Mouse (Mus musculus): Measurements from ENCODE around the gene Cdv3. TPM values are rescaled to one million over a fixed set of nuclear protein-coding genes. Genes with fewer than 3 reads are reported as not detected.

Cdv3 gene
- polyA plus RNA-seq, 1 experiment from 2014 or later, result 144 TPM

GRCm38 (mm10) chr9:103389261-103389660 lies 23.6 kb upstream of the Cdv3 start:
- ATAC-seq (ENCODE audit: low FRiP score) (no peak), DNase-seq (ENCODE audit: low spot score, missing footprints) (peak; percentile 60)
- H3K9ac ChIP-seq (ENCODE audit: low read length), result no peak overlapping the region
- H3K27me3 ChIP-seq (ENCODE audit: control insufficient read depth, insufficient read depth, low read length), result no peaks in the 10 kb centered on the region
- no peak overlapping the region for H3K4me2 ChIP-seq
- WGBS, result 94% methylated on average over 6 of the region's 6 CpGs
- H3K9me3 ChIP-seq (ENCODE audit: control insufficient read depth, low read length), result no peaks in the 10 kb centered on the region
- no peaks in the 10 kb centered on the region for H3K36me3 ChIP-seq (ENCODE audit: control insufficient read depth, insufficient read depth, low read length)
- no peak overlapping the region for H3K4me3 ChIP-seq (ENCODE audit: low read depth, low read length)
- no peak overlapping the region for H3K27ac ChIP-seq (ENCODE audit: low read depth, low read length)
- H3K4me1 ChIP-seq (ENCODE audit: control insufficient read depth, insufficient read depth, low read length), result peaks cover 3% of the 10 kb centered on the region

DNA sequence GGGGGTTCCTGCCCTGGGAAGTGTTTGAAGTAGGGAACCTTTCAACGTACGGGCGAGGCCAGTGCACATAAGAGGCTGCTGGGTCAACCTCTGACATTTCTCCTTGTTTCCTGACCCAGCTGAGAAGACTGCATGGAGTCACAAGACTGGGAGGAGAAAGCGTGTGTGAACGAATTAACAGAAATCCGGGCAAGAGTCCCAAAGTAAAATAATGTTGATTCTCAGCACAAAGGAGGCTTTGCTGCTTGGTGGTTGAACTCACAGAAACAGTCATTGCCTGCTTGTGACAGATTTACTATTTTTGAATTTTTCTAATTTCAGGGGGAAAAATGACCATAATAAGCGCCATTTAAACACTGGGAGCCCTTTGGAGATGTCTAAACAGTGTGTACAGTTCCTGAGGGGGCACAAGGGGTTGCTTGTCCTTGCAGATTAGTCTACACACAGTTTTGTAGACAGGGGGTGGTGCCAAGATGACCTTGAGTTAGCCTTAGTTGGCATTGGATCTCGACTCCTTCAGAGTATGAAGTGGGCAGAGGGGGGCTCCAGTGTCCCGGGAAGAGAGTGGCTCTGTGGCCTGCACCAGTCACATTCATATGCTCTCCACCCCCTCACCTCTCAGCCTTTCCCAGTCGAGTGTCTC lies 21.5 kb upstream of the Cdv3 start:
- no peak overlapping the region for H3K27ac ChIP-seq (ENCODE audit: low read depth, low read length)
- no peak for ATAC-seq (ENCODE audit: low FRiP score)

DNA sequence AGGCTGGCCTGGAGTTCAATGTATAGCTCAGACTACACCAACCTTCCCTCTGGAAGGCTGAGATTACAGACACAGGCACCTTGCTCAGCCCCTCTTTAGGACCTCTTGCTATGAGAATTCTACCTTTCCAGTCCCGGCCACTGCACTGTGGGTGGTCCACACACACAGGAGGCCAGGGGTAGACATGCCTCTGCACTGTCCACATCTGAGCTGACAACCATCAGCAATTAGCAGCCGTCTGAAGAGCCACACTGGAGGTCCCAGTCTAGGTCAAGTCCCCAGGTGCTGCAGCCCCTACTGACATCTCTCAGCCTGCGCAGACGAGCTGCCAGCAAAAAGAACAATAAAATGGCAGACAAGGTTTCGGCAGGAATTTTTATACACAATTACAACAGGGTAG lies 20.9 kb upstream of the Cdv3 start:
- 66% methylated on average over 5 of the region's 5 CpGs for WGBS
- ATAC-seq (ENCODE audit: low FRiP score) (no peak), DNase-seq (ENCODE audit: low spot score, missing footprints) (peak; percentile 73)
- Histone ChIP-seq H3K4me2 (no peak overlapping the region), H3K9me3 (ENCODE audit: control insufficient read depth, low read length) (no peaks in the 10 kb centered on the region), H3K27ac (ENCODE audit: low read depth, low read length) (no peak overlapping the region), H3K9ac (ENCODE audit: low read length) (no peak overlapping the region), H3K36me3 (ENCODE audit: control insufficient read depth, insufficient read depth, low read length) (no peaks in the 10 kb centered on the region), H3K27me3 (ENCODE audit: control insufficient read depth, insufficient read depth, low read length) (no peaks in the 10 kb centered on the region), H3K4me3 (ENCODE audit: low read depth, low read length) (no peak overlapping the region), H3K4me1 (ENCODE audit: control insufficient read depth, insufficient read depth, low read length) (peaks cover 3% of the 10 kb centered on the region)

More for the DNA sequence above, 21.5 kb upstream of the Cdv3 start:
- H3K4me2 ChIP-seq, result no peak overlapping the region
- no peak overlapping the region for H3K9ac ChIP-seq (ENCODE audit: low read length)
- H3K4me1 ChIP-seq (ENCODE audit: control insufficient read depth, insufficient read depth, low read length), result peaks cover 3% of the 10 kb centered on the region
- H3K36me3 ChIP-seq (ENCODE audit: control insufficient read depth, insufficient read depth, low read length), result no peaks in the 10 kb centered on the region
- whole genome bisulfite sequencing, result 77% methylated on average over 10 of the region's 10 CpGs
- no peak for DNase-seq (ENCODE audit: low spot score, missing footprints)
- H3K4me3 ChIP-seq (ENCODE audit: low read depth, low read length), result no peak overlapping the region
- no peaks in the 10 kb centered on the region for H3K9me3 ChIP-seq (ENCODE audit: control insufficient read depth, low read length)
- no peaks in the 10 kb centered on the region for H3K27me3 ChIP-seq (ENCODE audit: control insufficient read depth, insufficient read depth, low read length)

DNA sequence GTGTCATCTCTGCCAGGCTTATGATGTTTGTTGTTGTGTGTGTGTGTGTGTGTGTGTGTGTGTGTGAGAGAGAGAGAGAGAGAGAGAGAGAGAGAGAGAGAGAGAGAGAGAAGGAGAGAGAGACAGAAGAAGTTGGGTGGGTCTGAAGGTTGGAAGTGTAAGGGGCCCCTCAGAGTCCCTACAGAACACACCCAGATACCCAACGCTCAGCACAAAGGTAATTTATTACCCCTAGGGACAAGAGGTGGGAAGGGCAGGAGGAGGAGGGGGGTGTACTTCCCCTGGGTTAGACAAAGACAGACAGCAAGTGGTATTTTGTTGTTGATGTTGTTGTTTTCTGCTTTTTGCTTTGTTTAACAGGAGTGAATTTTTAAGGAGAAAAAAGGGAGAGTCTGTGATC lies 20.0 kb upstream of the Cdv3 start:
- ATAC-seq (ENCODE audit: low FRiP score) (no peak), DNase-seq (ENCODE audit: low spot score, missing footprints) (peak; percentile 49)
- Histone ChIP-seq H3K27ac (ENCODE audit: low read depth, low read length) (no peak overlapping the region), H3K9ac (ENCODE audit: low read length) (no peak overlapping the region), H3K4me2 (no peak overlapping the region), H3K4me3 (ENCODE audit: low read depth, low read length) (no peak overlapping the region), H3K27me3 (ENCODE audit: control insufficient read depth, insufficient read depth, low read length) (no peaks in the 10 kb centered on the region), H3K9me3 (ENCODE audit: control insufficient read depth, low read length) (no peaks in the 10 kb centered on the region), H3K36me3 (ENCODE audit: control insufficient read depth, insufficient read depth, low read length) (no peaks in the 10 kb centered on the region), H3K4me1 (ENCODE audit: control insufficient read depth, insufficient read depth, low read length) (peaks cover 3% of the 10 kb centered on the region)
- WGBS, result 50% methylated on average over 1 of the region's 1 CpGs

GRCm38 (mm10) chr9:103384141-103384796 lies 18.6 kb upstream of the Cdv3 start:
- Histone ChIP-seq H3K27me3 (ENCODE audit: control insufficient read depth, insufficient read depth, low read length) (no peaks in the 10 kb centered on the region), H3K27ac (ENCODE audit: low read depth, low read length) (no peak overlapping the region), H3K4me3 (ENCODE audit: low read depth, low read length) (no peak overlapping the region), H3K4me2 (no peak overlapping the region), H3K4me1 (ENCODE audit: control insufficient read depth, insufficient read depth, low read length) (peaks cover 3% of the 10 kb centered on the region), H3K9ac (ENCODE audit: low read length) (no peak overlapping the region), H3K36me3 (ENCODE audit: control insufficient read depth, insufficient read depth, low read length) (no peaks in the 10 kb centered on the region), H3K9me3 (ENCODE audit: control insufficient read depth, low read length) (no peaks in the 10 kb centered on the region)
- WGBS, result 77% methylated on average over 4 of the region's 4 CpGs
- peak; percentile 41 for DNase-seq (ENCODE audit: low spot score, missing footprints)
- ATAC-seq (ENCODE audit: low FRiP score), result no peak

GRCm38 (mm10) chr9:103383576-103383975 lies 17.9 kb upstream of the Cdv3 start:
- no peak overlapping the region for H3K4me3 ChIP-seq (ENCODE audit: low read depth, low read length)
- no peak overlapping the region for H3K9ac ChIP-seq (ENCODE audit: low read length)
- no peaks in the 10 kb centered on the region for H3K9me3 ChIP-seq (ENCODE audit: control insufficient read depth, low read length)
- peak; percentile 2 for DNase-seq (ENCODE audit: low spot score, missing footprints)
- H3K4me1 ChIP-seq (ENCODE audit: control insufficient read depth, insufficient read depth, low read length), result peaks cover 3% of the 10 kb centered on the region
- no peak overlapping the region for H3K27ac ChIP-seq (ENCODE audit: low read depth, low read length)
- H3K27me3 ChIP-seq (ENCODE audit: control insufficient read depth, insufficient read depth, low read length), result no peaks in the 10 kb centered on the region
- H3K36me3 ChIP-seq (ENCODE audit: control insufficient read depth, insufficient read depth, low read length), result no peaks in the 10 kb centered on the region
- ATAC-seq (ENCODE audit: low FRiP score), result no peak
- WGBS, result 90% methylated on average over 1 of the region's 1 CpGs
- no peak overlapping the region for H3K4me2 ChIP-seq

GRCm38 (mm10) chr9:103382989-103383388 lies 17.3 kb upstream of the Cdv3 start:
- Histone ChIP-seq H3K4me2 (no peak overlapping the region), H3K9me3 (ENCODE audit: control insufficient read depth, low read length) (no peaks in the 10 kb centered on the region), H3K27ac (ENCODE audit: low read depth, low read length) (no peak overlapping the region), H3K36me3 (ENCODE audit: control insufficient read depth, insufficient read depth, low read length) (no peaks in the 10 kb centered on the region), H3K27me3 (ENCODE audit: control insufficient read depth, insufficient read depth, low read length) (no peaks in the 10 kb centered on the region), H3K4me1 (ENCODE audit: control insufficient read depth, insufficient read depth, low read length) (peaks cover 3% of the 10 kb centered on the region), H3K4me3 (ENCODE audit: low read depth, low read length) (no peak overlapping the region), H3K9ac (ENCODE audit: low read length) (no peak overlapping the region)
- 75% methylated on average over 6 of the region's 6 CpGs for WGBS
- DNase-seq (ENCODE audit: low spot score, missing footprints), result peak; percentile 44
- ATAC-seq (ENCODE audit: low FRiP score), result no peak

DNA sequence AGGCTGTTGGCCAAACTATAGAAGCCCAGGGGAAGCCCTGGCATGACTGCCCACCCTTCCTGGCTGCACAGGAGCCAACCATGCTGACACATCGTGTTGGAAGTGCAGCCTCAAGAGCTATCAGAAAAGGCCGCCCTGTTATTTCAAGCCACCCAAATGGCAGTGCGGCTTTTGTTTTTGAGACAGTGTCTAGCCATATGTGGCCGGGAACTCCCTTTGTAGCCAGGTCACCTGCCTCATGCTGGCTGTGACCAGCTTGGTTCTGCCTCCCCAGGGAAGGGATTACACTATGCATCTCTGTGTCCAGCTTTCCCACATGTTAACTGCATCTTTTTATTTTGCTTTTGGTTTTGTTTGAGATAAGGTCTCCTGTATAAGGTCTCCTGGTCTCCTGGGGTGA lies 14.9 kb upstream of the Cdv3 start:
- ATAC-seq (ENCODE audit: low FRiP score) (no peak), DNase-seq (ENCODE audit: low spot score, missing footprints) (peak; percentile 67)
- Histone ChIP-seq H3K27ac (ENCODE audit: low read depth, low read length) (no peak overlapping the region), H3K4me2 (no peak overlapping the region), H3K36me3 (ENCODE audit: control insufficient read depth, insufficient read depth, low read length) (no peaks in the 10 kb centered on the region), H3K4me3 (ENCODE audit: low read depth, low read length) (no peak overlapping the region), H3K9me3 (ENCODE audit: control insufficient read depth, low read length) (no peaks in the 10 kb centered on the region), H3K9ac (ENCODE audit: low read length) (no peak overlapping the region), H3K27me3 (ENCODE audit: control insufficient read depth, insufficient read depth, low read length) (no peaks in the 10 kb centered on the region), H3K4me1 (ENCODE audit: control insufficient read depth, insufficient read depth, low read length) (no peaks in the 10 kb centered on the region)
- WGBS, result 82% methylated on average over 4 of the region's 4 CpGs

GRCm38 (mm10) chr9:103379199-103379598 lies 13.6 kb upstream of the Cdv3 start:
- no peak for ATAC-seq (ENCODE audit: low FRiP score)

More at GRCm38 (mm10) chr9:103379199-103379598, 13.6 kb upstream of the Cdv3 start:
- Histone ChIP-seq H3K9me3 (ENCODE audit: control insufficient read depth, low read length) (no peaks in the 10 kb centered on the region), H3K4me3 (ENCODE audit: low read depth, low read length) (no peak overlapping the region), H3K27ac (ENCODE audit: low read depth, low read length) (no peak overlapping the region), H3K9ac (ENCODE audit: low read length) (no peak overlapping the region), H3K27me3 (ENCODE audit: control insufficient read depth, insufficient read depth, low read length) (no peaks in the 10 kb centered on the region), H3K4me2 (no peak overlapping the region), H3K36me3 (ENCODE audit: control insufficient read depth, insufficient read depth, low read length) (no peaks in the 10 kb centered on the region), H3K4me1 (ENCODE audit: control insufficient read depth, insufficient read depth, low read length) (no peaks in the 10 kb centered on the region)
- no peak for DNase-seq (ENCODE audit: low spot score, missing footprints)
- WGBS, result 71% methylated on average over 9 of the region's 9 CpGs

Data from midbrain, embryonic 11.5 days (tissue).